Mouse (Mus musculus): ENCODE measurements around the gene Olfr282.

Gene Olfr282

DNA sequence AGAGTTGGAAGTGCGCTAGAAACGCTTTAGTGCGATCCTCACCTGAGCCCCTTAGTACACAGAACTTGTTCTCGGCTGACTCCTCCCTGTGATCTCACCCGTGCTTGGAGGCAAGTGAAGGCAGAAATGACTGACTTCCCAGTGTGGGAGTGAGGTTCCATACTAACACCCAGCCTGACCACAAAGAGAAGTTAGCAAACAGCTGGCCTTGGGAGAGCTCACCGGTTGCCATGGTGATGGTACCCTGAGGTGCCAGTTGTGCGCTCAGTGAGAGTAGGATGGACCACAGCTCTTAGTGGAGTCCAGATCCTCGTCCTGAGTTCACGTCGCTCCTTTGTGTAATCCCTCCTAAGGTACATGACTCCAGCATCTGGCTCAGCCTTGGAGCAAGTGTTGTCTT lies 43.9 kb downstream of the Olfr282 start:
- DNase-seq (ENCODE audit: low read depth) = no peak

DNA sequence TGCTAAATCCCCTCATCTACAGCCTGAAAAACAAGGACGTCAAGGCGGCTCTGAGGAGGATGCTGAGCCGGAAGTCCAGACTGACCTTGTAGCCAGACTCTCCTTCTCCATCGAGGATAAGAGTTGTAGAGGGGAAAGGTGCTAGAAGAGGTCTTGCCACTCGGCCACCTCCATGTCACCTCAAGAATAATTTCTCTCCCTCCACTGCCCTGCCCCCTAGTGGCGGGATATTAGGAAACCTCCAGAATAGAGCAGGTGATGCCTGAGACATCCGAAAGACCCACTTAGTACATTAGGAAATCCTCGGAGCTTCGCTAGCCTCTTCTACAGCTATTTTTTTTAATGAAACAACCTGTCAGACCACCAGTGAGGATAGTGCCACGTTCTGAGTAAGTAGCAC lies 44.4 kb downstream of the Olfr282 start:
- peak; percentile 31 for DNase-seq (ENCODE audit: low read depth)

DNA sequence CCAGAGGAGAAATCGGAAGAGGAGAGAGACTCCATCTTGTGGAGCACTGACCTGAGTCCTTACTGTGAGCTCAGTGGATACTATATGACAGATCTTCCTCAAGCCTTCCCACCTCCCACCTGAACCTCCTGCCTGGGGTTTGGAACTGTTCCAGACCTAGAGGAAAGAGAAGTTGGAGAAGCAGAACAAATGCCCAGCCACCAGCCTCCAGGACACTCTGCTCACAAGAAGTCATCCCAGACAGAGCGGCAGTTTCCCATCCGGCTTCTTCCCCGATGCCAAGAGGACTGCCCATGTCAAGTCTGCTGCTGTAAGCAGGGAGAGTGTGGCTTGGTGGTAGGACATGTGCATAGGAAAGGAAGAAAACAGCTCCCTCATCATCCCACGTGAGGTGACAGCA lies 45.3 kb downstream of the Olfr282 start:
- no peak for DNase-seq (ENCODE audit: low read depth)

DNA sequence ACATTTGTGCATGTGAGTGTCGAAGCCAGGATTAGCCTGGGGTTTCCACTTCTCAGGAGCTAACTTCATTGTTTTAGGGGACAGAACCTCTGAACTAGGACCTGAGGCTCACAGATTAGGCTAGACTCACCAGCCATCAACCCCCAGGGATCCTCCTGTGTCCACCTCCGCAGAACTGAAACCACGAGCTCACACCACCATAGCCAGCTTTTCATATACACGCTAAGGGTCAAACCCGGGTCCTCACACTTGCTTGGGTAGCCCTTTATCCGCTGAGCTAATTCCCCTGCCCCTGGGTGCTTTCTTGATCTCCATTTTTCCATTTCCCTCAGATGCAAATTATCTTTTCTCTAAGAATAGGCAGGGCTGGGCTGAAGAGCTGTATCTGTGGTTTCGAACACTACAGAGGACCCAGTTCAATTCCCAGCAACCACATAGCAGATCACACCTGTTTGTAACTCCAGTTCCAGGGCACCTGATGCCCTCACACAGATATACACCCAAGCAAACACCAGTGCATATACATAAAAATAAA lies 48.6 kb downstream of the Olfr282 start:
- DNase-seq (ENCODE audit: low read depth) = no peak

DNA sequence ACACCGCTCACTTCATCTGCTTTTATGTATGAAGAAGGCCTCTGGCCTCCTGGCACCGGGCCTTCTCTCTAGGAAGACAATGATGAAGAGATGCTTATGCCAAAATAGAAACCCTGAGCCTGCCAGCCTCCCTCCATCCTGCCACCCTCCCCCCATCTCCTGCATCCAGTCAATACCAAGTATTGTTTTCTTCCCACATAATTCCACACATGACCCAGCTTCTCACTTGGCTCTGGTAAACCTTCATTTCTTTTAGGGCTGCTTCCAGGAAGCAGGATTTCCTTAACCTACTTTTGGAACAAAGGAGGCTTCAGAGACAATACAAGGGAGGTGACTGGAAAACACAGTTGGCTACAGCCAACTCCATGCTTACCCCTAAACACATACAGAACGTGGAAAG lies 51.7 kb downstream of the Olfr282 start, which contains the start of gene Lalba:
TSS of gene Lalba (minus strand) at position 21 of the 400 bp plus-strand sequence.
- no peak for DNase-seq (ENCODE audit: low read depth)

DNA sequence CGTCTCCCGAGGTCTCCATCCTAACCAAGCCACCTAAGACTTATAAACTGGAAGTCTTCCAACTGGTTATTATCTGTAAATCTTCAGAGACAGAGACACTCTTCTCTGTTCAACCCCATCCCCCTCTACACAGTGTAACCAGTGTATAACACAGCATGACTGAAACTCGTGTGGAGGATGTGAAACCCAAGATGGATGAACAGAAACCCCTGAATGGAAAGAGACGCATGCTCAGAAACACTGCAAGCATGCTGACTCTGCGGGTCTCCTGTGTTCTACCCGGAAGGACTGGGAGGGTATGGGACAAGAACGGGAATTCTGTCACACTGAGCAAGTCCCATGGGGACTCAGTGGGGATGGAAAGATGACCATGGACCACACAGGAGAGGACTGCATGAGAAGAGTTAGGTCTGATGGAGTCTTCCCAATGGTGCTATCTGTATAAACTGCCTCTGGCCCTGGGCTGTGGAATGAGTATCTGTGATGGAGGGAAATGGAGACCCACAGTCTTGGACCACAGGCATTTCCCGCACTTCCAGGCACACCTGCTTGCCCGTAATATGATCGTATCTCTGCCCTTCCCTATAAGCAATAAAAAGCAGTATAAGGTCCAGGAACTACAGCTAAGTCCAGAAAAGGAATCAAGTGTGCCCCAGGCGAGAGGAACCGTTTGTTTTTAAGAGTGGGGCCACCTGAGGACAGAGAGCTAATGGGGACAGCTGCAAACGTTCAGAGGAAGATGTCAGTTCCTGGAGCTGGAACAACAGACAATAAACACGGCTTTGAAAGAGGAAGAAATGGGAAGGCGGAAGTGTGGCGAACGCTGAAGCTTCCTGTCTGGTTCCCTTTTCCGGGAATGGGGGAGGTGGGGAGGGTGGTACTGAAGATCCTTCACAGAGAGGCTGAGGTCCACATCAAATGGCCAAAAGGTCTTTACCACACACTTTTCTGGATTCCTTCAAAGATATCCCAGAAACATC lies 53.2 kb downstream of the Olfr282 start:
- DNase-seq (ENCODE audit: low read depth) = no peak

DNA sequence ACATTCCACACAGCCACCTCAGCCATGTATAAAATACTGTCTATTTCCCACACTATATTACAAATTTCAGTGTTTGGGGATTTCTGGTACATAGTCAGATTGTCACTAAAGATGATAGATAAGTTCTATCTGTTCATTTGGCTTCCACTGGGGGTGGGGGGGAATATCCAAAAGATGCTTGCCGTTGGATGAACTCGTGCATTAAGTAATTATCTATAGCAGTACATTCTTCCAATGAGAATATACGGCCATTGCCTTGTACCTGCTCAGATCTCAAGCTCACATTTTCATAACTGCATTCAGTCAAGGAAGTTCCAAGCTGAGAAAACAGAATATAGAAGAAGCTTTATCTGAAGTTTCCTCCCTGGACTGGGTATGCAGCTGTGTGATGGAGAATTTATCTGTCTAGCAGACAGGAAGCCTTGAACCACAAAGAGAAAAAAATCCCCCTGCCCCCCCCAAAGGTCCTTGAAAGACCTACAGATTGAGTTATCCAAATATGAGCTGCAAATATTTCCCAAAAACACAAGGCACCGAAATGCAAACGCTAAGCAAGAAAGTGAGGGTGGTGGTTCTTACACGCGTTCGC lies 55.5 kb downstream of the Olfr282 start:
- DNase-seq (ENCODE audit: low read depth) = no peak

Data from NIH3T3 (cell line).